Mouse (Mus musculus) cerebellum, adult 11 months (tissue): ENCODE data around the gene Gpr156.
A peak's percentile ranks its signal among the peaks of the same experiment; 100 is the strongest.

Experiments used
- DNase-seq: peaks from one replicate; pipeline ENCODE4 v3.0.0; 2022

Gene Gpr156

GRCm38 (mm10) chr16:37916138-37916817, at the start of gene Gpr156:
Gene Gpr156 (plus strand): TSS chr16:37916496.
- peak; percentile 7 for DNase-seq

DNA sequence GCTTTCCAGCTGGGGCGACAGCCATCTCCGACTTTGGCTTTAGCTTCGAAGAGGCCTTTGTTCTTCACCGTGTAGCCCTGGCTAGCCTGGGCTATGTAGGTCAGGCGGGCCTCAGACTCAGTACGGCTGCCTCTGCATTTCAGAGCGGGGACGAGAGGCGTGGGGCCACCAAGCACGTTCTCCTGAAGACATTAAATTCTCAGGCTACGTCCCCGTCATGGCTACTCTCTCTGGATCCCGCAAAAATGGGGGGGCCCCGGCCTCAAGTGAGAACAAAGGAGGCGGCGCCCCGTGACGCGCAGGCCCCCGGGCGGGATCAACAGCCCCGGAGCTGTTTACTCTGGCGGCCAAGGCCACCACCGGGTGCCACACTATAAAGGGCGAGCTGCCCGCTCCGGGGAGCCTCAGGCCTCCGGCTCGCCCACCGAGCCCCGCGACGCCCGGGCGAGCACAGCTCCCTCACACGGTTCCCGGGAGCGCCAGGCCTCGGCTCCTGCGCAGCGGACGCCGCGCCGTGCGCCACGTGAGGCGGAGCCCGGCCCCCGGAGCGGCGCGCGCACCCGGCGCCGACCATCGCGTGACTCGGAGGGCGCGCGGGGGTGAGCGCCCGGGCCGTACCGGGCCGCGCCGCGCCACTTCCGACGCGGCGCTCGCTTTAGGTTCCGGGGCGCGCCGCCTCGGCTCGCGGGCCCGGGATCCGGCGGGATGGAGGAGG, 48.3 kb upstream of the Gpr156 start, which contains the start of gene Lrrc58:
Lrrc58 (plus strand) TSS at position 599 of the 715 bp plus-strand sequence.
- DNase-seq, result peak; percentile 83

DNA sequence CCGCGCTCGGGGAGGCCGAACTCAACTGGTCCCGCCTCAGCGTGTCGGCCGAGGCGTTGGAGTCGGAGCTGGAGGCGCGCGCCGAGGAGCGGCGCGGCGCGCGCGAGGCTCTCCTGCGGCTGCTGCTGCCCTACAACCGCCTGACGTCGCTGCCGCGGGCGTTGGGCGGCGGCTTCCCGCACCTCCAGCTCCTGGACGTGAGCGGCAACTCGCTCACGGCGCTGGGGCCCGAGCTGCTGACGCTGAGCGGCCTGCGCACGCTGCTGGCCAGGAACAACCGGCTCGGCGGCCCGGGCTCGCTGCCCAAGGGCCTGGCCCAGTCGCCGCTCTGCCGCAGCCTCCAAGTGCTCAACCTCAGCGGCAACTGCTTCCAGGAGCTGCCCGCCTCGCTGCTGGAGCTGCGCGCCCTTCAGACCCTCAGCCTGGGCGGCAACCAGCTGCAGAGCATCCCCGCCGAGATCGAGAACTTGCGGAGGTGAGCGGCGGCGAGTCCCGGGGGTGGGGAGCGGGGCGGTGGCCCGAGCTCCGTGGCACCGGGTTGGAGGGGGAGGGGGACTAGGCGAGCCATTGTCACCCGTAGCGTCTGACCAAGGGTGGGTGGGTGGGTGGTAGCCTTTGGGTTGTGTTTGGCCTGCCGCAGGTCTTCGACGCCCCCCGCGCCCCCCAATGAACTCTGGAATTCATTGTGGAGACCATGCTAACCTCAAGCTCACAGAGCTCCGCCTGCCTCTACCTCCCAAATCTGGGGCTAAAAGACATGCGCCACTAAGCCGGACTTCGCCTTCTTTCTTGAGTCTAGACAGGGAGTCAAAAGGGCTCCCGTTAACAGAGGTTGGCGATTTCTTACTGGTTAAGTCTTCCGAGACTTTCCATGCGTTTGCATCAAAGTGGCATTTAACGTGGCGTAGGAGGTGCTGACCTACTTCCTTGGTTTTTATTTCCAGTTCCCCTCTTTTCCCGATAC, 47.5 kb upstream of the Gpr156 start:
- DNase-seq, result no peak

- DNase-seq, result no peak
Observed at GRCm38 (mm10) chr16:37869470-37870231, 46.6 kb upstream of the Gpr156 start.

DNA sequence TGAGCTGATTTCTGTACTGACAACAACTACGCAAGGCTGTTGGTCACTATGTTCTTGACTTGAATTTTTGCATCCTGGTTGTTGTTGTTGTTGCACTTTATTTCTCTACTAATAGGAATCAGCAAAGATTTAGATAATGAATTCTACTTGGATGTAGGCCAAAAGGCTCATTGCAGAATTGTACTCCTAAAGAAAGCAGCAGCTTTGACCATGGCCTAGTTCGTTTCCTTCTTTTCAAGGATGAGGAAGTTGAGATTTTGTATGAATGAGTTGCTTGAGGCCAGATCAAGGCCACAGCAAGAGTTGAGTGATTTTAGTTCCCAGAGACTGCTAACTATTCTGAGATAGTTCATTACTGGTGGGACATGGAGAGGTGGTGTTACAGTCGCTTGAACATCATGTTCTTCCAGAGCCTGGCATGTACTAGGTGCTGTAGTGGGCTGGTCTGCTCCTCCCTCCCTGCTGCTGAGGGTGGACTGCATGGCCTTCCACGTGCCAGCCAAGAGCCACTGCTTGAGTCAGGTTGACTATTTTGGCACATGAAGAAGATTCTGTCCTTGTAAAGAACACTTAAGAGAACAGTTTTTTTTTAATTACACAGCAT, 45.1 kb upstream of the Gpr156 start:
- no peak for DNase-seq

GRCm38 (mm10) chr16:37874501-37875235, 41.6 kb upstream of the Gpr156 start:
- no peak for DNase-seq

GRCm38 (mm10) chr16:37877406-37877805, 38.9 kb upstream of the Gpr156 start:
- no peak for DNase-seq

DNA sequence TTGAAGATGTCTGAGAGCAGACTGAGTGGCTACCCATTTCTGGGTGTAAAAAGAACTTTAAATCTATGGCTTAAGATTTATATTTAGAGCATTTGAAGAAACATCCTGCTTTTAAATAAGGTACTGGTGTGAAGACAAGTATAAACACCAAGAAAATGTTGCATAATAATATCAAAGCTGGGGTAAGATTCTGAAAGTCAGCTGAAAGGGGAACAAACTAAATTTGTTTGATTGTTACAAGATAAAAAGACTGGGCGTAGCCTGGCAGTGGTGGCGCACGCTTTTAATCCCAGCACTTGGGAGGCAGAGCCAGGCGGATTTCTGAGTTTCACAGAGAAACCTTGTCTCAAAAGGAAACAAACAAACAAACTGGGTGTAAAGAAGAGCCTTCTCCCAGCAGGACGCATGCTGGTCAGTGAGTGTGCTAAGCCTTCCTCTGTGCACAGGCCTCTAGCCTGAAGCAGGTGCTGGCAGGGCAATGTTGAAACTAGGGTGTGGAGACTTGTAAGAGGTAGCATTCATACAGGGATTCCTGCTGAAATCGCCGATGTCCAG, 37.3 kb upstream of the Gpr156 start:
- DNase-seq, result no peak

GRCm38 (mm10) chr16:37879750-37880419, 36.4 kb upstream of the Gpr156 start:
- no peak for DNase-seq

- DNase-seq, result no peak
Observed at GRCm38 (mm10) chr16:37881168-37881567, 35.1 kb upstream of the Gpr156 start.

GRCm38 (mm10) chr16:37888986-37889385, 27.3 kb upstream of the Gpr156 start:
- no peak for DNase-seq

DNA sequence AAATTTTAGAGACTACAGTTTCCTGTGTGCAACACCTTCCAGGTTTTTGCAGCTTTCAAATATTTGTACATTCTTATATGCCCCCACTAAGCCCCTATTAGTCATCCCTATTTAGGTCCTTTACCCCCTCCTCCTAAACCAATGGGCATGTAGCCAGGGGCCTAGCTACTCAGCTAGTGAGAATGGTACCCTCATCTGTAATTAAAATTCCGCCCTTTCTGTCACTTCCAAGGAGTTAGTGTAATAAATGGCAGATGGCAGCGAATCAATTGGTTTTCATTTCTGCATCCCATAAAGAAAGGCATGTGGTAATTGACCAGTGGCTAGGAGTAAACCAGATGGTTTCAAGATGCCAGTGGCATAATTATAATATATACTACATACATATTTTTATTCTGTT, 23.6 kb upstream of the Gpr156 start:
- no peak for DNase-seq

- DNase-seq, result no peak
Observed at GRCm38 (mm10) chr16:37893381-37893780, 22.9 kb upstream of the Gpr156 start.

DNA sequence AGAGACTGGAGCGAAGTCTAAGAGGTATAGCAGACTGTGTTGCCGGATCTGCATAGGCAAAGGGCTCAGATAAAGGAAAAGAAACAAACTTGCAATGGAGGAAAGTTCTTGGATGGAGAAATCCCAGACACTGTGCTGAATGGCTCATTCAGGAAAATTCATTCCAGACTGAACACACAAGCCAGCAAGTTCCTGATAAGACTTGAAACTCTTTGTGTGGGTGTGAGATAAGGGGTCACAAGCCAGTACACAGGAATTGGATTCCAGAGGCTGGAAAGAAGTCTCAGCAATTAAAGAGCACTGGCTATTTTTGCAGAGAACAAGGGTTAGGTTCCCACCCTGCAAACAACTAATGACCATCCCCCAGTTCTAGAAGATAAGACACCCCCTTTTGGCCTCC, 22.4 kb upstream of the Gpr156 start:
- DNase-seq, result no peak

DNA sequence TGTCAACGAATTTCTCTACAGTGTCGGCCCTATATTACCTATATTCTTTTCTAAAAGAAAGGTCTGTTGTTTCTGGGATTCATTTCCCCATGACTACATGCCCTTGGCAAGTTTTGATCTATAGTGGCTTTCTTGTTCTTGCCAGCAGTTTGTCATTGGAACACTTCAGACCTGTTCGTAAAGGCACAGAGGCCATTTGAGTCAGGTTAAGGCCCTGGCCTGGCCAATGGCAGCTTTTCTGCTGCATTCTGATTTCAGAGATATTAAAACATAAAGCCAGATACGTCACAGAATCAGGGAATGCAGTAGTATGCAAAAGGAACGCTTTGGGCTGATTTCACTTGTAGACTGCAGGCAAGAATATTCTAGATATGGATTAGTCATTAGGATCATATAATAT, 17.5 kb upstream of the Gpr156 start:
- DNase-seq, result no peak

GRCm38 (mm10) chr16:37899357-37899756, 16.9 kb upstream of the Gpr156 start:
- DNase-seq, result no peak

- DNase-seq, result no peak
Observed at GRCm38 (mm10) chr16:37901318-37901717, 15.0 kb upstream of the Gpr156 start.

GRCm38 (mm10) chr16:37906456-37906855, 9.8 kb upstream of the Gpr156 start:
- no peak for DNase-seq

GRCm38 (mm10) chr16:37911086-37911485, 5.2 kb upstream of the Gpr156 start:
- no peak for DNase-seq

- no peak for DNase-seq
Observed at GRCm38 (mm10) chr16:37916818-37917201, 514 bp downstream of the Gpr156 start.
